Mouse (Mus musculus): ENCODE measurements around the gene Mpzl3.

The Mpzl3 gene

DNA sequence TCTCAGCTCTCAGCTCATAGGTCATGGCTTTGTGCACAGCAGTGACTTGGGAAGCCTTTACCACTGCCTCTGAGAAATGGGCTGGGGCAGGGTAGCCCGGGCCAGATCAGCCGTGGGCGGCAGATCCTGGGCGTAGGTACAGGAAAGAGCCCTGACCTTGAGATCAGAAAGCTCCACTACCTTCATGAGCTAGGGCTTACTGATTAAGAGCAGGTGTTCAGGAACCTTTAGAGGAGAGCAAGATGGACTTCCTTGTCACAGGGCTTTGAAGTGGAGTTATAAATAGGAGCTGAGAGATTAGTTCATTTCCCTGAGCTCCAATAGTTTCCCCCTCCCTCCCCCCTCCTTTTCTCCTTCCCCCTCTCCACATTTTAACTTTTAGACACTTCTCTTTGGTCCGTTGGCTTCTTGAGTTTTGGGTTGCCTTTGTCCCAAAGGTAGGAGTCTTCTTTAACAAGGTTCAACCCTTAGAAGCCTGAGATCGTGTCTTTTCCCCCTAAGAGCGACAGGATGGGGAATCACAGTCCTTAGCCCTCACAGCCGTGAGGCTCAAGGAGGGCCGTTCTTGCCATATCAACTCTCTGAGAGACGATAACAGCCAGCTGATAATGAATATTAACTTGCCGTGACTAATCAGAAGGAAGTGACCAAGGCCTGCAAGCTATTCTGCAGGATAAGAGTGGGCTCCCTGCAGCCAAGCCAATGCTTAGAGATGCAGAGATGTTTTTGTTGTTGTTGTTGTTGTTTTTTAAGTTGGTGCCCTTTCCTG, 48.4 kb downstream of the Mpzl3 start:
- DNase-seq (ENCODE audit: low spot score): no peak

DNA sequence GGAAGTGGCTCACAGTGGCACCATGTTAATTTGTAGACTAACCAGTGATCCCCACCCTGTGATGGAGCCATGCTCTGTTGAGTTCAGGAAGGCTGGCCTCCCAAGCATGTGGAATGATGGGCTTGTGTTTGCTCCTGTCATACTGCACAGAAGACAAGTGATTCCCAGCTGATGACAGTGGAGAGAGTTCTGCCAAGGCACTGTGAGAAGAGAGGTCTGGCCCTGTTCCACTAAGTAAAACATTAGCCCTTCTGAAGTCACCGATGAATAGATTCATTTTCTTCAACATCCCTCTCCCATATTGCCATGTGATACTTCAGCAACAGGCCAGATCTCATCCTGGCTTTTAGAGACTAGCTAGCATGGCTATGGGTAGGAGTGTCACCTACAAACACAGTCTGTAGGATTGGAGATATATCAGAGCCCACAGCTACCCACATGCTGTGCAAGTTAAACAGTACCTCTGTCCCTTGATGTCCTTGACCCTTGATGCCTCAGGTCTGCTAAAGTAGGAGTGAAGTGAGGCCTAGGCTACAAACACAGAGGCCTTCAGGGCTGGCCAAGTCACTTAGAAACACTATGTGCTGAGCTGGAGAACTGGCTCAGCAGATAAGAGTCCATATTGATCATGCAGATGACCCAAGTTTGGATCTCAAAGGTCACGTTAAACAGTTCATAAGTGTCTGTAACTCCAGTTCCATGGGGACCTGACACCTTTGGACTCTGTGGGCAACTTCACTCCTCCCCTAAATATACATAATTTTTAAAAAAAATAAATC, 50.8 kb downstream of the Mpzl3 start:
- no peak for DNase-seq (ENCODE audit: low spot score)

DNA sequence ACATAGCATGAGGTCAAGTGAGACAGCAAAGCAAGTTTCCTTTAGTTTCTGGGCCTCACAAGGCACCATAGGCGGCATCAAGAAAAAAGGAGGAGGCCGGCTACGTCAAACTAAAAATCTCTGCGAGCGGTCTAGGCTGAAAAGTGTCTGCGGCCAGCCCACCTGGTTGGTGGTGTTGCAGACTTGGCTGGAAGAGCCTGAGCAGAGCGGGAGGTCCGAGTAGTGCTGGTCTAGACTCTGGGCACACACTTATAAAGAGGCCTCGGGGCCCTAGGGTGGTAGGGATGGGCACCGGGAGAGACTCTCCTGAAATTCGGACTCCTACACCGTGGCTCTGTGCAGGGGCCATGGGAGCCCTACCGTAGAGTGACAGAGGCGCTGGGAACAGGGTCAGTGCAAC, 60.7 kb downstream of the Mpzl3 start:
- DNase-seq (ENCODE audit: low spot score): no peak

GRCm38 (mm10) chr9:45116819-45117218, 61.8 kb downstream of the Mpzl3 start:
- no peak for DNase-seq (ENCODE audit: low spot score)

DNA sequence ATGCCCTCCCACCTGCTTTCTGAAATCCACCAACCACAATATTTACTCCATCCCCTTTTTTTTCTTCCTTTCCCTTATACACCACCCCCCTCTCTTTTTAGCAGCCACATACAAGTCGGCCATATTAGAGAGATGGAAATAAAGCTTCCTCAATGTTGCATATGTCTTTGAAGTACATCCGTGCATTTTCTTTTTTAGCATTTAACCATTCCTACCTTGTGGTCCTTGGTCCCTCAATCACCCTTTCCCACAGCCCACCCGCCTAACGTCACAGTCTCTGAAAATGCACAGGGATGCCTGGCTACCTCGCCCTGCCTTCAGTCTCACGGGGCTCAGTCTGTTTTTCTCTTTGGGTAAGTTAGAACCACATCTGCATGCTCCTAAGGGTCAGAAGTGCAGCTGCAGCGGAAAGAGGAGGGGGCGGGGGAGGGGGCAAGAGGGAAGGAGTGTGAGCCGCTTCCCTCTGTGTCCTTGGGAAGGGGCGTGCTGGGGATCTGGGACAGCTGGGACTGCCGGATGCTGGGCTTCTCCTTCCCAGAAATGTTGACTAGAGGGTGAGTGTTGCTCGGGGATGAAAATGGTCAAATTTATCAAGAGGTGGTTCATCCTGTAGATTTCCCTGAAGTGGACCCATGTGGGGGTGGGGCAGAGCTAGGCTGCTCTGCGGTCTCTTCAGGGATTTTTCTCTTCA, 62.9 kb downstream of the Mpzl3 start, which contains the start of gene Scn2b:
Scn2b (plus strand) TSS at position 42 of the 691 bp plus-strand sequence.
- DNase-seq (ENCODE audit: low spot score): no peak

GRCm38 (mm10) chr9:45118552-45118951, 63.6 kb downstream of the Mpzl3 start:
- DNase-seq (ENCODE audit: low spot score): no peak

- DNase-seq (ENCODE audit: low spot score): no peak
These were observed 64.4 kb downstream of the Mpzl3 start for GRCm38 (mm10) chr9:45119316-45119953.

- no peak for DNase-seq (ENCODE audit: low spot score)
These were observed 65.1 kb downstream of the Mpzl3 start for GRCm38 (mm10) chr9:45119954-45120530.

GRCm38 (mm10) chr9:45120567-45120966, 65.6 kb downstream of the Mpzl3 start:
- no peak for DNase-seq (ENCODE audit: low spot score)

GRCm38 (mm10) chr9:45121001-45121400, 66.0 kb downstream of the Mpzl3 start:
- DNase-seq (ENCODE audit: low spot score): no peak

DNA sequence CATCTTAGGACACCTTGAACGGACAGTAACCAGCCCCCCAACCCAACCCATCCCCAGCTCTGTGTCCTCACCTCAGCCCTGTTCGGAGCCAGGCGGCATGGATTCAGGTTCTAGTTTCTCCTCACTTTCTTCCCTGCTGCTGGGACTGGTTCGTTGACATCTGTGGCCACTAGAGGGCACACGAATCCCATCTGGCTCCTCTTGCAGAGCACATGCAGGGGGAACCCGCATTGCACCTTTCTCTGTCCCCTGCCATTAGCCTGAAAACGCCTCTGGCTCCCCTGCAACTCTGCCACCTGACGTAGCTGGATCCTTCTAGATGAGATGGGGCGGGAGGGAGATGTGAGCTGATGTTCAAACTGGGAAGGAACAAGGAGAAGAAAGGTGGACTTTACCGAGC, 66.8 kb downstream of the Mpzl3 start:
- DNase-seq (ENCODE audit: low spot score): peak; percentile 43

DNA sequence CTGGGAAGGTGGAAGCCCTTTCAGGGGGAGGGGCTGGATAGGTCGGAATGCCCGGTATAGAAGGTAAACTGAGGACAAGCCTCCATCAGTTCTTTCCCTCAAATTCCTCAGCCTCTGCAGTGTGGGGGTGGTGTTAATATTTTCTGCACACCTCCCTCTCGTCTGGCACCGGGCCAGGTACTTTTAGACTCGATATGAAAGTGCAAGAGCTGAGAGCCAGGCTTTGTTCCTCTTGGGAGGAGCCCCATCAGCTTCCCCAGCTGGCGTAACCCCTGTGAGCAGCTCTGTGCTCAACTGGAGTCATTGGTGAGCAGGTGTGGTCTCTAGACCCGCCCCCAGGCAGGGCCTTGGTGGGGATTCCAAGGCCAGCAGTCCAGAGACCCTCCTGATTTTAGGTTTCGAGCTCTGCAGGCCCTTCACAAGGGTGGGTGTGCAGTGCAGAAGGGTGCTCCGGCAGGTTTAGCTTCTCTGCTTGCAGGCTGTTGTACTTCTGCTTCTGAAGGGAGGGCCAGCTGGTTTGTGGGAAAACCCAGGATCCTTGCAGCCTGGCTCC, 67.3 kb downstream of the Mpzl3 start:
- no peak for DNase-seq (ENCODE audit: low spot score)

GRCm38 (mm10) chr9:45125211-45125610, 70.2 kb downstream of the Mpzl3 start:
- no peak for DNase-seq (ENCODE audit: low spot score)

DNA sequence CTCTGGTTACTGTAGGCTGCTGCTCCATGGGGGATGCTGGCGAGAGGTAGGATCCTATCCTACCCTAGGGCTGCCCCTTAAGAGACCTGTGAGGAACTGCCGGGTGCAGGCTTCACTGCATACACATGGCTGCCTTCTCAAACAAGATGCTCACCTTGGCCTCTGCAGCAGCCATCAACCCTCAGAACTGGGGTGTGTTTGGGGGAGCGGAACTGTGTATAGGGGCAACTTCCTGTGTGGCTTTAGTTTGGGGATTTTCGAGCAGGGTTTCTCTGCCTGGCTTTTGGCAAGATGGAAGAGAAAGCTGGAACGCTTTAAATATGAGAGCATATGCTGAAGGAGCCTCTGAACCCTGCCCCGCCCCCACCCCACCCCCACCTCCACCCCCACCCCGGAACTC, 72.0 kb downstream of the Mpzl3 start:
- DNase-seq (ENCODE audit: low spot score): no peak
